Mouse (Mus musculus) midbrain, embryonic 14.5 days (tissue): ENCODE results near the gene Tcp10a. TPM values are rescaled to one million over a fixed set of nuclear protein-coding genes. Genes with fewer than 3 reads are reported as not detected.
A peak's percentile ranks its signal among the peaks of the same experiment; 100 is the strongest.
"Not testable (repeated sequence)": the region's sequence is repeated elsewhere in the genome, so short reads cannot be mapped to it uniquely, and the experiment has no call there.

Experiments used
- ATAC-seq: fragments of 200-750 bp; cut with Nextera tagmentation; 2 replicates; pipeline ENCODE4 v1.8.0; 2017; ENCODE audit warnings: moderate number of reproducible peaks, moderate library complexity; ENCODE audit not compliant: low FRiP score, low TSS enrichment
- DNase-seq: peaks from one replicate; pipeline ENCODE4 v3.0.0-alpha.2; 2015
- H3K27ac ChIP-seq: fragments of 300-500 bp; sonication (generic); replicated peaks from 2 replicates; pipeline ENCODE4 v1.5.1; 2014; ENCODE audit warnings: mild to moderate bottlenecking, low read depth, low read length, moderate library complexity
- H3K27me3 ChIP-seq: fragments of 300-500 bp; sonication (generic); 2 replicates; pipeline ENCODE4 v1.6.1; 2014; ENCODE audit warnings: low read length, control low read depth, mixed read lengths; ENCODE audit not compliant: control insufficient read depth, insufficient read depth
- H3K36me3 ChIP-seq: fragments of 300-500 bp; sonication (generic); 2 replicates; pipeline ENCODE4 v1.6.1; 2014; ENCODE audit warnings: low read length, control low read depth; ENCODE audit not compliant: control insufficient read depth, insufficient read depth
- H3K4me1 ChIP-seq: fragments of 300-500 bp; sonication (generic); 2 replicates; pipeline ENCODE4 v1.6.1; 2014; ENCODE audit warnings: mild to moderate bottlenecking, antibody characterized with exemption, low read length, control low read depth; ENCODE audit not compliant: control insufficient read depth, insufficient read depth
- H3K4me2 ChIP-seq: fragments of 300-500 bp; sonication (generic); 2 replicates; pipeline ENCODE4 v1.6.1; 2014; ENCODE audit warnings: mild to moderate bottlenecking, low read length, moderate library complexity
- H3K4me3 ChIP-seq: fragments of 300-500 bp; sonication (generic); replicated peaks from 2 replicates; pipeline ENCODE4 v1.5.1; 2014; ENCODE audit warnings: low read depth, low read length
- H3K9ac ChIP-seq: fragments of 300-500 bp; sonication (generic); replicated peaks from 2 replicates; pipeline ENCODE4 v1.6.1; 2014; ENCODE audit warnings: mild to moderate bottlenecking, low read length, moderate library complexity
- H3K9me3 ChIP-seq: fragments of 300-500 bp; sonication (generic); 2 replicates; pipeline ENCODE4 v1.6.1; 2016; ENCODE audit warnings: low read length, control low read depth, mixed read lengths; ENCODE audit not compliant: control insufficient read depth
- WGBS: fragments of 180-500 bp; shearing (Covaris S2); extraction: QIAGEN DNeasy Blood & Tissue Kit; methylation state at CpG from one replicate; pipeline ENCODE4 v1.1.7; 2014; 5-methylcytosine and 5-hydroxymethylcytosine counted together
- polyA plus RNA-seq: library from polyadenylated mRNA; unstranded; fragments of >200 nt; fragmentation: Nextera tagmentation; extraction: Ambion mirVana; gene quantifications from 2 replicates; pipeline ENCODE4 v1.2.1, GENCODE M21; 2014

Gene Tcp10a
- polyA plus RNA-seq, 1 experiment from 2014 or later: not detected

- no CpG with 5 or more reads among the region's 3 CpGs for WGBS
- H3K4me2 ChIP-seq, H3K36me3 ChIP-seq, H3K4me3 ChIP-seq, ATAC-seq, DNase-seq, H3K9me3 ChIP-seq, H3K27me3 ChIP-seq, H3K9ac ChIP-seq, H3K27ac ChIP-seq, H3K4me1 ChIP-seq: not testable (repeated sequence)
Measured at GRCm38 (mm10) chr17:7365615-7366014, 41.2 kb downstream of the Tcp10a start.

- no CpG with 5 or more reads among the region's 1 CpGs for WGBS
- not testable (repeated sequence) for ATAC-seq, H3K9me3 ChIP-seq, H3K4me2 ChIP-seq, H3K4me3 ChIP-seq, H3K4me1 ChIP-seq, H3K9ac ChIP-seq, H3K36me3 ChIP-seq, H3K27me3 ChIP-seq
- peak; percentile 7 for DNase-seq
- 0 out of 2 replicates have a peak overlapping the region, but pooled peaks have one; percentile 55 for H3K27ac ChIP-seq
Measured at GRCm38 (mm10) chr17:7366265-7366664, 41.8 kb downstream of the Tcp10a start.

GRCm38 (mm10) chr17:7366676-7367374, 42.4 kb downstream of the Tcp10a start:
- WGBS: 26% methylated on average over 5 of the region's 7 CpGs
- not testable (repeated sequence) for H3K4me1 ChIP-seq, H3K9ac ChIP-seq, H3K4me2 ChIP-seq, H3K9me3 ChIP-seq, H3K27me3 ChIP-seq, H3K36me3 ChIP-seq, H3K4me3 ChIP-seq
- ATAC-seq (peak; percentile 70; the same call in 1 of the 2 replicates), DNase-seq (peak; percentile 64)
- H3K27ac ChIP-seq: 0 out of 2 replicates have a peak overlapping the region, but pooled peaks have one; percentile 26

- H3K9ac ChIP-seq, DNase-seq, H3K9me3 ChIP-seq, H3K27me3 ChIP-seq, ATAC-seq, H3K4me2 ChIP-seq, H3K27ac ChIP-seq, H3K4me3 ChIP-seq, H3K36me3 ChIP-seq, H3K4me1 ChIP-seq: not testable (repeated sequence)
- 74% methylated on average over 5 of the region's 6 CpGs for WGBS
Measured at GRCm38 (mm10) chr17:7369401-7369800, 45.0 kb downstream of the Tcp10a start.

- not testable (repeated sequence) for H3K4me1 ChIP-seq, H3K4me2 ChIP-seq, H3K9me3 ChIP-seq, H3K36me3 ChIP-seq, ATAC-seq, H3K27ac ChIP-seq, H3K9ac ChIP-seq, H3K4me3 ChIP-seq, H3K27me3 ChIP-seq, DNase-seq
- WGBS: 100% methylated on average over 3 of the region's 5 CpGs
Measured at GRCm38 (mm10) chr17:7371879-7372278, 47.4 kb downstream of the Tcp10a start, which contains the start of gene Gm49630. Gene Gm49630 (minus strand): TSS chr17:7371979.

- not testable (repeated sequence) for H3K9ac ChIP-seq, H3K9me3 ChIP-seq, H3K4me2 ChIP-seq, DNase-seq, H3K4me3 ChIP-seq, H3K4me1 ChIP-seq, H3K27ac ChIP-seq, H3K36me3 ChIP-seq, H3K27me3 ChIP-seq
- 86% methylated on average over 1 of the region's 3 CpGs for WGBS
- peak; percentile 47 for ATAC-seq
Measured at GRCm38 (mm10) chr17:7376951-7377700, 52.7 kb downstream of the Tcp10a start.

GRCm38 (mm10) chr17:7377907-7378306, 53.5 kb downstream of the Tcp10a start:
- 16% methylated on average over 2 of the region's 3 CpGs for WGBS

GRCm38 (mm10) chr17:7382711-7383110, 58.3 kb downstream of the Tcp10a start:
- not testable (repeated sequence) for H3K27ac ChIP-seq, ATAC-seq, H3K4me1 ChIP-seq, H3K4me2 ChIP-seq, H3K27me3 ChIP-seq, DNase-seq, H3K9me3 ChIP-seq, H3K36me3 ChIP-seq, H3K4me3 ChIP-seq, H3K9ac ChIP-seq
- 88% methylated on average over 1 of the region's 3 CpGs for WGBS

More at GRCm38 (mm10) chr17:7377907-7378306, 53.5 kb downstream of the Tcp10a start:
- H3K4me3 ChIP-seq, H3K27me3 ChIP-seq, H3K4me1 ChIP-seq, H3K27ac ChIP-seq, DNase-seq, H3K4me2 ChIP-seq, H3K9ac ChIP-seq, H3K9me3 ChIP-seq, H3K36me3 ChIP-seq, ATAC-seq: not testable (repeated sequence)
